Mouse (Mus musculus) heart, postnatal 0 days (tissue): ENCODE measurements at regions not wholly inside any gene's neighbourhood (a gene's known extent, or its start where the extent isn't known, plus 50 kb on each side); places are given as distances from the start of the nearest gene placed in this dataset.

ENCODE experiments used
- CTCF ChIP-seq: IDR thresholded peaks from 2 replicates; pipeline ENCODE4 v1.5.1; 2016; ENCODE audit warnings: antibody characterized with exemption, control low read depth, low read depth
- EP300 ChIP-seq: IDR thresholded peaks from 2 replicates; pipeline ENCODE4 v1.6.1; 2016; ENCODE audit warnings: antibody characterized with exemption, low read depth

- no peak for TF ChIP-seq EP300
- no peak for TF ChIP-seq CTCF
Observed at GRCm38 (mm10) chr1:35797526-35797925, 270.7 kb upstream of the Hs6st1 start.
